Mouse (Mus musculus) embryonic facial prominence, embryonic 10.5 days (tissue): Measurements from ENCODE around the gene Rbfox1. TPM values are rescaled to one million over a fixed set of nuclear protein-coding genes. Genes with fewer than 3 reads are reported as not detected.

ENCODE experiments used
- DNase-seq: peaks from one replicate; pipeline ENCODE4 v3.0.0-alpha.2; 2017; ENCODE audit warnings: low spot score
- H3K27ac ChIP-seq: fragments of 300-500 bp; sonication (generic); replicated peaks from 2 replicates; pipeline ENCODE4 v1.5.1; 2016; ENCODE audit warnings: mild to moderate bottlenecking
- H3K27me3 ChIP-seq: fragments of 300-500 bp; sonication (generic); replicated peaks from 2 replicates; pipeline ENCODE4 v1.6.1; 2016; ENCODE audit warnings: low read depth, mild to moderate bottlenecking; ENCODE audit not compliant: poor library complexity, severe bottlenecking
- H3K36me3 ChIP-seq: fragments of 300-500 bp; sonication (generic); replicated peaks from 2 replicates; pipeline ENCODE4 v1.6.1; 2016; ENCODE audit warnings: mild to moderate bottlenecking, moderate library complexity
- H3K4me1 ChIP-seq: fragments of 300-500 bp; sonication (generic); 2 replicates; pipeline ENCODE4 v1.6.1; 2016
- H3K4me3 ChIP-seq: fragments of 300-500 bp; sonication (generic); 2 replicates; pipeline ENCODE4 v1.5.1; 2016; ENCODE audit warnings: mild to moderate bottlenecking, moderate library complexity
- H3K9me3 ChIP-seq: fragments of 300-500 bp; sonication (generic); 2 replicates; pipeline ENCODE4 v1.6.1; 2016; ENCODE audit warnings: mild to moderate bottlenecking
- WGBS: fragments of 180-500 bp; shearing (Covaris S2); methylation state at CpG from one replicate; pipeline ENCODE4 v1.1.7; 2016; 5-methylcytosine and 5-hydroxymethylcytosine counted together
- polyA plus RNA-seq: library from polyadenylated mRNA; unstranded; fragments of >200 nt; fragmentation: Nextera tagmentation; extraction: Ambion mirVana; gene quantifications from 2 replicates; pipeline ENCODE4 v1.2.1, GENCODE M21; 2016

The Rbfox1 gene
- polyA plus RNA-seq, 1 experiment from 2014 or later: 2.3 TPM

- Histone ChIP-seq H3K9me3 (no peaks in the 10 kb centered on the region), H3K4me3 (no peak overlapping the region), H3K36me3 (no peaks in the 10 kb centered on the region), H3K4me1 (peaks cover 6% of the 10 kb centered on the region), H3K27me3 (no peaks in the 10 kb centered on the region), H3K27ac (no peak overlapping the region)
- WGBS: 46% methylated on average over 1 of the region's 1 CpGs
- DNase-seq: no peak
Measured at GRCm38 (mm10) chr16:6000016-6000415, 114.9 kb downstream of the Rbfox1 start.

- Histone ChIP-seq H3K27ac (no peak overlapping the region), H3K4me1 (no peaks in the 10 kb centered on the region), H3K4me3 (no peak overlapping the region), H3K27me3 (no peaks in the 10 kb centered on the region), H3K36me3 (no peaks in the 10 kb centered on the region), H3K9me3 (no peaks in the 10 kb centered on the region)
- no peak for DNase-seq
Measured at GRCm38 (mm10) chr16:6006996-6007395, 121.8 kb downstream of the Rbfox1 start.

- no peak for DNase-seq
- Histone ChIP-seq H3K9me3 (no peaks in the 10 kb centered on the region), H3K27me3 (no peaks in the 10 kb centered on the region), H3K4me1 (no peaks in the 10 kb centered on the region), H3K4me3 (no peak overlapping the region), H3K27ac (no peak overlapping the region), H3K36me3 (no peaks in the 10 kb centered on the region)
- WGBS: 83% methylated on average over 3 of the region's 3 CpGs
Measured at GRCm38 (mm10) chr16:6012853-6013252, 127.7 kb downstream of the Rbfox1 start.

- no peak overlapping the region for H3K27ac ChIP-seq
- H3K9me3 ChIP-seq: no peaks in the 10 kb centered on the region
- WGBS: 49% methylated on average over 5 of the region's 5 CpGs
- DNase-seq: peak; percentile 69
- H3K4me1 ChIP-seq: 0 out of 2 replicates have a peak, but pooled peaks cover 3% of the 10 kb centered on the region
- H3K4me3 ChIP-seq: no peak overlapping the region
- H3K36me3 ChIP-seq: no peaks in the 10 kb centered on the region
- no peaks in the 10 kb centered on the region for H3K27me3 ChIP-seq
Measured at GRCm38 (mm10) chr16:6018639-6019038, 133.5 kb downstream of the Rbfox1 start.

- Histone ChIP-seq H3K27me3 (no peaks in the 10 kb centered on the region), H3K9me3 (no peaks in the 10 kb centered on the region), H3K36me3 (no peaks in the 10 kb centered on the region), H3K4me3 (no peak overlapping the region), H3K27ac (no peak overlapping the region), H3K4me1 (0 out of 2 replicates have a peak, but pooled peaks cover 3% of the 10 kb centered on the region)
- DNase-seq: no peak
- 30% methylated on average over 1 of the region's 1 CpGs for WGBS
Measured at GRCm38 (mm10) chr16:6019361-6019760, 134.2 kb downstream of the Rbfox1 start.

GRCm38 (mm10) chr16:6031280-6031679 lies 146.1 kb downstream of the Rbfox1 start:
- DNase-seq: no peak
- no peaks in the 10 kb centered on the region for H3K27me3 ChIP-seq
- no peak overlapping the region for H3K27ac ChIP-seq
- H3K9me3 ChIP-seq: no peaks in the 10 kb centered on the region
- H3K36me3 ChIP-seq: no peaks in the 10 kb centered on the region
- 90% methylated on average over 1 of the region's 1 CpGs for WGBS
- no peaks in the 10 kb centered on the region for H3K4me1 ChIP-seq
- H3K4me3 ChIP-seq: no peak overlapping the region

DNA sequence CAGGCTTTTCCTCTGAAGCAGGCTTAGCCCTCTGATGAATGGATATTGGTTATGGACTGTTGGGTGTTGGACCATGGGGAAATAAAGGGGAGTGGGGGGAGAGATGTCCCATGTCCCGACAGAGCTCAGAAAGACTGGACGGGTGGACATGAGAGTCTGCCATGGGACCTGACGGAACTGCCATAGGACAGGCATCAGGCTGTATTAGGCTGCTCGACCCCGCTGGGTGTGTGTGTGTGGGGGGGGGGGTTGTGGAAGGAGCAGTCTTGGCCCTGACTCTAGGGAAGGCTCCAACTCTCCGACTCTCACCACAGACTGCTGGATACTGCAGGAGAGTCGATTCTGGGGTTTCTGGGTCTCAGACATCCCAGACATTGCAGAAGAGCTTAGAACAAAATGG lies 147.4 kb downstream of the Rbfox1 start:
- no peaks in the 10 kb centered on the region for H3K36me3 ChIP-seq
- WGBS: 89% methylated on average over 7 of the region's 7 CpGs
- H3K4me3 ChIP-seq: no peak overlapping the region
- H3K27ac ChIP-seq: no peak overlapping the region
- DNase-seq: no peak
- no peaks in the 10 kb centered on the region for H3K27me3 ChIP-seq
- H3K4me1 ChIP-seq: no peaks in the 10 kb centered on the region
- H3K9me3 ChIP-seq: no peaks in the 10 kb centered on the region

- peak; percentile 24 for DNase-seq
- Histone ChIP-seq H3K27ac (no peak overlapping the region), H3K27me3 (no peaks in the 10 kb centered on the region), H3K9me3 (no peaks in the 10 kb centered on the region), H3K4me3 (no peak overlapping the region), H3K36me3 (no peaks in the 10 kb centered on the region), H3K4me1 (no peaks in the 10 kb centered on the region)
- WGBS: 81% methylated on average over 3 of the region's 3 CpGs
Measured at GRCm38 (mm10) chr16:6034876-6035275, 149.7 kb downstream of the Rbfox1 start.

DNA sequence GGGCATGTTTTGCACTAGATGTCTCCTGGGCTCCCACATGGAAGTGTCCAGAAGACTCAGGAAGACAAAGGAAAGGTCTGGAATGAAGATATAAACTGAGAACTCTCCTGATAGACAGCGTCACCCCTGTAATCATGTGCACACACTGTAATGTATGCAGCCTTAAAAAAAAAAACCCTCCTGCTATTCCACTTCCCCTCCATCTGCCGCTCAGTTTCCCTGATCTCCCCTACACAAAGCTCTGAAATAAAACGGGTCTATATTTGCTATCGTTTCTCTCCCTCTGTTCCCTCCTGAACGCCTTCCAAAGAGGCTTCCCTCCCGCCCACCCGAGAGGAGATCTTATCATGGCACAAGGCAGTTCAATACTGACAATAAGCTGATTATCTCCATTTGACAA lies 151.9 kb downstream of the Rbfox1 start:
- Histone ChIP-seq H3K4me1 (no peaks in the 10 kb centered on the region), H3K27ac (no peak overlapping the region), H3K9me3 (no peaks in the 10 kb centered on the region), H3K27me3 (no peaks in the 10 kb centered on the region), H3K4me3 (no peak overlapping the region), H3K36me3 (no peaks in the 10 kb centered on the region)
- DNase-seq: no peak
- WGBS: 67% methylated on average over 7 of the region's 7 CpGs

DNA sequence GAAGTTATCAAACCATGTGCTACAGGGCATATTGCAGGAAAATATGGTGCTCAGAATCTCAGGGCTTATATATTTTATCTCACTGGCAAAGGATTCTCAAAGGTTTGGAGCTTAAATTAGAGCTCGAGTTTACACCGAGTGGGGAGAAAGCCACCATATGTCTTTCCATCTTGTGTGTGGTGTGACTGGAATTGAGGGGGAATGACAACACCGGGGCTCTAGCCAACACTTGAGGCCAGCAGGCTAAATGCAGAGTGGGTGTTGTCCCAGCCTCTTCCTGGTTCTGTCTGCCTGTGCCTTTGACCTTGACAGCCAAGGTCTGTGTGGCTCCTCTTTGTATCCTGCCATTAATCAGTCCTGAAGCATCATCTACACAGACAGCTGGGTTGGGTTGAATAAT lies 157.6 kb downstream of the Rbfox1 start:
- no peak for DNase-seq
- H3K4me3 ChIP-seq: no peak overlapping the region
- 84% methylated on average over 3 of the region's 3 CpGs for WGBS
- no peaks in the 10 kb centered on the region for H3K27me3 ChIP-seq
- no peaks in the 10 kb centered on the region for H3K9me3 ChIP-seq
- H3K4me1 ChIP-seq: no peaks in the 10 kb centered on the region
- no peak overlapping the region for H3K27ac ChIP-seq
- H3K36me3 ChIP-seq: no peaks in the 10 kb centered on the region

GRCm38 (mm10) chr16:6048601-6049000 lies 163.4 kb downstream of the Rbfox1 start:
- no peak overlapping the region for H3K4me3 ChIP-seq
- H3K9me3 ChIP-seq: no peaks in the 10 kb centered on the region
- 86% methylated on average over 1 of the region's 1 CpGs for WGBS

DNA sequence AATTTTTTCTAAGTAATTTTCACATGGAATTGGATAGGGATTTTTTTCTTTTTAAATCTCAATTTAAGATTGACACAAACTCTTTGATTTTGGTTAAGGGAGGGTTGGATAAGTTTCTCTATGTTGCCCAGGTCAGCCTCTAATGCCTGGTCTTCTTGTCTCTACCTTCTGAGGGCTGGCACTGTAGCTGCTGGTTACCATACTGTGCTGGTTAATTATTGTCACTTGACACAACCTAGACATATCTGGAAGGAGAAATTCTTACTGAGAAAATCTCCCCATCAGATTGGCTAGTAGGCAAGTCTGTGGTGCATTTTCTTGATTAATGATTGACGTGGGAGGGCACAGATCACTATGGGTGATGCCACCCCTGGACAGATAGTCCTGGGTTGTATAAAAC lies 177.3 kb downstream of the Rbfox1 start:
- Histone ChIP-seq H3K4me3 (no peak overlapping the region), H3K4me1 (no peaks in the 10 kb centered on the region), H3K27ac (no peak overlapping the region), H3K9me3 (no peaks in the 10 kb centered on the region), H3K27me3 (no peaks in the 10 kb centered on the region), H3K36me3 (no peaks in the 10 kb centered on the region)
- DNase-seq: no peak
- 84% methylated on average over 1 of the region's 1 CpGs for WGBS

More at GRCm38 (mm10) chr16:6048601-6049000, 163.4 kb downstream of the Rbfox1 start:
- H3K27ac ChIP-seq: no peak overlapping the region
- H3K36me3 ChIP-seq: no peaks in the 10 kb centered on the region
- no peaks in the 10 kb centered on the region for H3K27me3 ChIP-seq
- no peaks in the 10 kb centered on the region for H3K4me1 ChIP-seq
- no peak for DNase-seq

DNA sequence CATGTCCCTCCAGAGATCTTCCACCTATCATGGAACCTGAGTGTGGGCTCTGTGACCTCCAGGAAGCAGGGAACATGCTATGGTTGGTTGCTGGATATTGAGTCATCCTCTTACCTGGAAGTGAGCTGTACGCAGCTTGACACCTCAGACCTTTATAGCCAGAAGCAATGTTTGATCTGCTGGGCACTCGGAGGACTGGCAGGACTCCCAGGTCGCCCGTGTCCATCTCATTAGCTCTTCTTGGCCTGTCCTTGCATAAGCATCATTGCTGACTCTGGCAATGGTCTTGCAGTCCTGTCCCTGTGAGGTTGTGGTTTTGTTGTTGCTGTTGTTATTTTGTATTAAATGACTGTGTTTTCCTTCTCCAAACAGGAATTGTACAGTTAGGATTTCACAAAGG lies 180.3 kb downstream of the Rbfox1 start:
- Histone ChIP-seq H3K27ac (no peak overlapping the region), H3K36me3 (no peaks in the 10 kb centered on the region), H3K27me3 (no peaks in the 10 kb centered on the region), H3K4me3 (no peak overlapping the region), H3K9me3 (no peaks in the 10 kb centered on the region), H3K4me1 (no peaks in the 10 kb centered on the region)
- no peak for DNase-seq
- whole genome bisulfite sequencing: 83% methylated on average over 4 of the region's 4 CpGs
